Mouse (Mus musculus) mouse embryonic stem cell (cell line): ENCODE measurements around the gene Ralgps1.

Experiments
- in situ Hi-C, 2 experiments: fragments of 300-500 bp; cut with MboI; formaldehyde crosslinking; loops; 1 replicate in 1 of 2; 3 replicates in 1 of 2; pipeline ENCODE4 v1.14.3; 2019 to 2020; ENCODE audit warnings: low sequenced_read_pairs in 2 of 2, low pct_unique_long_range_greater_than_20kb in 1 of 2, mixed read lengths in 1 of 2; ENCODE audit not compliant: unreplicated experiment in 1 of 2

The Ralgps1 gene

DNA sequence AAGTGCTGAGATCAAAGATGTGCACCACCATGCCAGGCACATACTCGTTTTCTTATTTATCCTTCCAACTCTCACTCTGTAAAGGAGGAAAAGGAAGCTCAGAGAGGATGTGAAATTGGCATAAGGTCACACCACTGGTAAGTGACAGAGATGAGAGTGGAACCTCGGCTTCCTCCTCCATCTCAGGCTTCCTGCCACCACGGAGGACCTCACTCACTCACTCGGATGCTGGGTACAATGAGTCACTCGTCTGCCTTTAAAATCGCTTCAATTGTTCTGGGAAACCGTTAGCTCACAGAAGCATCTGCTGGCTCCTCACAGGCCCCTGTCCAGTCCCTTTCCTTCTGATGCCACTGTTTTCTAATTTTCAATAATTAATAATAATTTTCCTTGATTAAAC, 194.8 kb downstream of the Ralgps1 start:
- in situ Hi-C loops, result no loop called here

GRCm38 (mm10) chr2:33173686-33174085, 197.6 kb downstream of the Ralgps1 start:
- in situ Hi-C loops, result no loop called here

- in situ Hi-C loops, result no loop called here
These were observed 198.2 kb downstream of the Ralgps1 start for GRCm38 (mm10) chr2:33173126-33173525.

- in situ Hi-C loops, result no loop called here
These were observed 200.3 kb downstream of the Ralgps1 start for GRCm38 (mm10) chr2:33170777-33171565.

DNA sequence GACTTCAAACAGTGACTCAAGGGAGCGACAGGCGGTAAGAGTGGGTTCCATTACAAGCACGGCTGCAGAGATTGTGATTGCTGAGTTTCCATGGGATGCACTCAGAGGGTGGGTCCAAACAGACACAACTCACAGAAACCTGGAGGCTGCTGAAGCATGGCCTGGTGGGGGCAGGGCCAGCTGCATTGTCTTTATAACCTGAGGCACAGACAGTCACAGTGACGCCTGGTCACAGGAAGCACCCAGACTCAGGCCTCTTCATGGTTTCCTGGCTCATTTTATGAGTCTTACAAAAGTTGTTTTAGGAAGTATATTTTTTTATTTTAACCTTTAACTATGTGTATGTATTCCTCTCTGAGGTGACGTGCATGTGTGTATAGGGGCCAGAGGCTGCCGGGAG, 201.8 kb downstream of the Ralgps1 start:
- in situ Hi-C loops, result no loop called here

- in situ Hi-C loops, result no loop called here
These were observed 204.2 kb downstream of the Ralgps1 start for GRCm38 (mm10) chr2:33167060-33167459.

GRCm38 (mm10) chr2:33165710-33166374, 205.4 kb downstream of the Ralgps1 start:
- in situ Hi-C loops, result no loop called here

DNA sequence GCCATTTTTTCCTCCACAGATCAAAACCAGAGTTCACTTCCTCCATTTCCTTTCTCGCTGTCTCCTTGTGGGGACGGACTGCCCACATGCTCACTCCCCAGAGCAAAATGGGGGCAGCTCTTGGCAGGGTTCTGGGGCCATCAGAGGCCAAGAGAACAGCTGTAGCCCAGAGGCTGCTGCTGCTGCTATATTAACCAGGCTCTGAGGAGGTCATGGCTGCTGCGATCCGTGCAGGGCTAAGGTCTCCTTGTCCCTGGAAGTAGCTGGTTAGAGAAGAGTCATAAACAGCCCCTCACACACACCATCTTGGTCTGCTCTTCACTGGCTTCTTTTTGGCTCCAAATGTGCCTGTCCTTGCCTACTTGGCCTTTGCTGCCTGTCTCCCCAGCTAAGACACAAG, 206.1 kb downstream of the Ralgps1 start:
- in situ Hi-C loops, result no loop called here

DNA sequence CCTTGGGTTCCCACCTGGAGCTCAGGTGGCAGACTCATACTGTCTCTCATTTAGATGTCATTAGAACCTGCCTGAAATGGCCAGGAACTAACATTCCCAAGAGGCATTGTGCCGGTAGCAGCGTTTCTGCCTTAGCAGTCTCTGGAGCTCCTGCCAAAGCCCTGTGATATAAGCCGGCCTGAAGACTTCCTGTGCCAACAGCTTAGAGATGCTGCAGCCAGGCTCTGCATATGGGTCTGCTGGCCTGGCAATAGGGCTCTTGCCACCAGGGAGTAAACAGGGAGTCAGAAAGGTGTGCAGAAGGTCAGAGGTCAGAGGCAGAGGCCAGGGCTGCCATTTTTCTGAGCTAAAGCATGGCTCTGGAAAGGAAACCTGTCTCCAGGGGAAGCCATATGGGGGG, 206.6 kb downstream of the Ralgps1 start:
- in situ Hi-C loops, result no loop called here

DNA sequence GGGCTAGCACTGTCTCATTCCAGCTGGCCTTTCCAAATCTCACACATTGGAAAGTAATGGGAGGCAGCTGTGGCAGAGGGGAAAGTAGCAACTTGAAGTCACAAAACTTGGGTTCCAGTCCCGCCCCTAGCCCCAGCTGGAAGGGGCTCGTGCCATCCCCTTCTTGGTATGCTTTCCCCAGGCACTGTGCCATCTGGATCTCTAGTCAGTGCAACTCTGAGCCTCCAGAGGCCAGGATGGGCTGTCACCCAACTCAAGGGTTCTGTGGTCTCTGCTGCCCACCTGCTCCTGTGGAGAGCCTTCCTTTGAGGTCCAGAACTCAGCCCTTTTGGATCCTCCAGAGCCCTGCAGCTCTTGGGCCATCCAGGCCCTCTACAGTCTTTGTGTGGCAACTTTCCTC, 209.2 kb downstream of the Ralgps1 start:
- in situ Hi-C loops, result no loop called here

- in situ Hi-C loops, result no loop called here
These were observed 210.8 kb downstream of the Ralgps1 start for GRCm38 (mm10) chr2:33160326-33160973.

- in situ Hi-C loops, result loop anchor here (5.0 kb wide), 1 partner anchor 193 kb away; no protein-coding TSS in a partner anchor
These were observed 211.7 kb downstream of the Ralgps1 start for GRCm38 (mm10) chr2:33159593-33159992.

DNA sequence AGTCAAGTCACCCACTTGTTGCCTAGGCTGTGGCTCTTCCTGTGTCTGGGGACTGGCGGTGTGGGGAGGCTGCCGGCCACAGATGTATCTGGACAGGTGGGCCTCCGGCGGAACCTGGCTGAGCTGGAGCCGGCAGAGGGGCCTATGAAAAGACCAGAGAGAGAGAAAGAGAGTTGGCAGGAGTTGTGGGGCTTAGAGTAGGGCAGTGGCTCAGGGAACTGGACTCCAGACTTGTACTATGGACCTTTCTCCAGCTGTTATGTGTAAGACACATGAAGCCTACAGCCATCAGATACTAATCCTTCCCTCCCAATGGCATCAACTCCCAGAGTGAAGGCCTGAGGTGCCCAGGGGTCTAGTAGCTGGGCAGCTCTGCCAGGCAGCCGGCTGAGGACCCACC, 212.4 kb downstream of the Ralgps1 start:
- in situ Hi-C loops, result loop anchor here (5.0 kb wide), 1 partner anchor 193 kb away; no protein-coding TSS in a partner anchor

- in situ Hi-C loops, result loop anchor here (5.0 kb wide), 1 partner anchor 196 kb away; no protein-coding TSS in a partner anchor
These were observed 215.0 kb downstream of the Ralgps1 start for GRCm38 (mm10) chr2:33156283-33156781.

DNA sequence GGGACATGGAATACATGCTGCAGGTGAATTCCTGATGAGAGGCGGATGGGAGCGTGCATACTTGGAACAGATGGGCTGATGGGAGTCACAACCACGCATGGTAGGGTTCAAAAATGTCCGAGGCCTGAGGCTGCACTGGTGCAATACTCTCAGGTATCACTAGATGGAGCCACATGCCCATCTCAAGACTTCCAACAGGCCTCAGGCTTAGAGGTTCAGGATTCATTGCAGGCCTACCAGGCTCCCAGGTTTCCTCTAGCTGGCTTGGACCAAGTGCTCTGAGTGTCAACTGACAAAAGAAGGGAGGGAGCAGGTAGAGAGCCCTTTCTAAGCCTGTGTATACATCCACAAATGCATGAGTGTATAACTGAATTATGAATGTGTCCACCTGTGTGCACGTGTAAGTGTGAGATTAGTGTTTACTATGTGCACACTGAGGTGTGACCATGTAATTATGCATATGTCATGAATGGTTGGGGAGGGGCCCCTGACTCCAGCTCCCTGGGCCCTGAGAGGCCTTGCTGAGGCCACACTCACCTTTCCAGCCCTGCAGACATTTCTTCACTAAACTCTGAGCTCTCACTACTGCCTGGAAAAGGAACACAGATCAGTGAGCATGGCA, 216.4 kb downstream of the Ralgps1 start:
- in situ Hi-C loops, result loop anchor here (5.0 kb wide), 1 partner anchor 197 kb away; no protein-coding TSS in a partner anchor

DNA sequence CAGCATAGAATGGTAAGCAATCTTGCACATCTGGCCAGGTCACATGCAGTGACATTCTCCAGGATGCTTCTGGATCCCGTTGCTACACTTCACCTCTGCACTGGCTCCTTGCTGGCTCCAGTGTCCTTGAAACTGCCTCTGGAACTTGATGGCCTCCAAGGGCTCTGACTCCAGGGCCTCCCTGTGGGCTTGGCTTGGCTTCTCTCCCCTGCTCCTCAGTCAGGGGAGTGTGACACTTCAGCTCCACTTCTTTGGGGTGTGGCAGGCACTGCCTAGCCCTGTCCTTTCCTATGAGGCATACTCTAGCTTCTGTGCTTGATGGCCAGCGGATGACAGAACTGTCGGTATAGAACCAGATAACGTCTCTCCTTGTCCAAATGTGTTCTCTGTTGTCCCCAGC, 224.3 kb downstream of the Ralgps1 start:
- in situ Hi-C loops, result no loop called here

DNA sequence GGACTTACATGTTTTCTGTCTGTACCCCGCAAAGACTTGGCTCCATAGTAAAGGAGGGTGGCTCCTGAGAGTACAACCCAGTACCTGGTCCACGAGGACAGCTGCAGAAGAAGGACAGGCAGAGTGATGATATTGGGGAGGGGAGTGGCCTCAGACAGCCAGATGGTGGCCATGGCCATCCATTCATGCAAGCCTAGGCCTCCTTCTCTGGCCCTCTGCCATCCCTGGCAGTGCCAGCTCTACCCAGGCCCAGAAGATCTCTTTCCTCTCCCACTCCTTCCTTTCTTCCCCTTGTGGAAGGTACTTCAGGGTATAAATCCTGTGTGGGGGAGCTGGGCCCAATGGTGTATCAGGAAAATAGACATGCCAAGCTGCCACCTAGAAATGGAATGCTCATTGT, 228.0 kb downstream of the Ralgps1 start:
- in situ Hi-C loops, result no loop called here

GRCm38 (mm10) chr2:33138491-33138890, 232.8 kb downstream of the Ralgps1 start:
- in situ Hi-C loops, result no loop called here

GRCm38 (mm10) chr2:33137731-33138130, 233.6 kb downstream of the Ralgps1 start:
- in situ Hi-C loops, result no loop called here
